Mouse (Mus musculus): ENCODE results near the gene Pakap.

Pakap gene

DNA sequence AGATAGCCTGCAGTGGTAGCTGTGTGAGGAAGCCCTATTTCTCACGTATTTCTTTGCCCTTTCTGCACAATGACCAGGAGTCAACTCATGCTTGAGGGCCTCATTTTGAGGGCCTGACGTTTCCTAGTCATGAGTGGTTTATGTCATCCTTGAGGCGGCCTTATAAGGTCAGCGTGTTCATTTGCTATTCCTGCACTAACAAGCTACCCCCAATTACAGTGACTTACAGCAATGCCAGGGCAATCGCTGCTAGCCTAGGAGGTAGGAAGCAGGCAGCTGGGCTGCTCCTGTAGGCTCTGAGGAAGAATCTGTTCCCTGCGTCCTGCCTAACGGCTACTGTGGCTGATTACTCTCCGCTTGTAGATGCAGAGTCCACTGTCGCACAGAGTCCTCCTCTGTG is 269.1 kb downstream of the Pakap start:
- DNase-seq (ENCODE audit: low read depth, low spot score) = no peak

DNA sequence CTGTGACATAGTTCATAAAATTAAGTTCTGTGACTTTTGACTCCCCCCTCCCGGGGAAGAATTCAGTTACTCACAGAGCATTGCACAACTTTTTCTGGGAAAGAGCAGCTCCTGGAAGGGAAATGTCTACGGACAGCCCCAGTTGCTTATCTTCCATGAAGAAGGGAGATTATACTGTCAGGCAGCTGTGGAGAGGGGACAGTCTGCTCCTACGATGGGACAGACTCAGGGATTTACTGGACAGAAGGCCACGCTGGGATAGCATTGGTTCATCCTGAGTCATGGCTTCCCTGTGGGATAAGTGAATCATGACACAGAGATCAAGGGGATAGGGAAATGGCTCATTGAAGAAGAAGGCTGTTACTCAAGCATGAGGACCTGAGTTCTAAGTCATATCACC is 271.4 kb downstream of the Pakap start:
- DNase-seq (ENCODE audit: low read depth, low spot score) = no peak

DNA sequence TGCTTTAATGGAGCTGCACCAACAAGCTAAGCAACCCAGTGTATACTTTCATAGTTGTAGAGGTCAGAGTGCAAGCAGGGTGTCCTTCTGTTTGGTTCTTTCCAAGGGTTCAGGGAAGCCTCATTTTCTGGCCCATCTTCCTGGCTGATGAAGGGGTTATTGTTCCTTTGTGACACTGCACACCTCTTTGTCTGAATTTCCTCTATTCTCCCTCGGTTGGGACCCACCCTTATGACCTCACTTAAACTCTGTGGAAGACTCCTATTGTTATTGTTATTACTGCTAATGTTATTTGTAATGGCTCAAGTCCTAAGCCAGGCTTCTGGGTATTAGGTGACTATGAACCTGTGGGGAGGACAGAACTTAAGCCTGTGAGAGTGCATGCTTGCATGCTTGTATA is 273.9 kb downstream of the Pakap start:
- no peak for DNase-seq (ENCODE audit: low read depth, low spot score)

DNA sequence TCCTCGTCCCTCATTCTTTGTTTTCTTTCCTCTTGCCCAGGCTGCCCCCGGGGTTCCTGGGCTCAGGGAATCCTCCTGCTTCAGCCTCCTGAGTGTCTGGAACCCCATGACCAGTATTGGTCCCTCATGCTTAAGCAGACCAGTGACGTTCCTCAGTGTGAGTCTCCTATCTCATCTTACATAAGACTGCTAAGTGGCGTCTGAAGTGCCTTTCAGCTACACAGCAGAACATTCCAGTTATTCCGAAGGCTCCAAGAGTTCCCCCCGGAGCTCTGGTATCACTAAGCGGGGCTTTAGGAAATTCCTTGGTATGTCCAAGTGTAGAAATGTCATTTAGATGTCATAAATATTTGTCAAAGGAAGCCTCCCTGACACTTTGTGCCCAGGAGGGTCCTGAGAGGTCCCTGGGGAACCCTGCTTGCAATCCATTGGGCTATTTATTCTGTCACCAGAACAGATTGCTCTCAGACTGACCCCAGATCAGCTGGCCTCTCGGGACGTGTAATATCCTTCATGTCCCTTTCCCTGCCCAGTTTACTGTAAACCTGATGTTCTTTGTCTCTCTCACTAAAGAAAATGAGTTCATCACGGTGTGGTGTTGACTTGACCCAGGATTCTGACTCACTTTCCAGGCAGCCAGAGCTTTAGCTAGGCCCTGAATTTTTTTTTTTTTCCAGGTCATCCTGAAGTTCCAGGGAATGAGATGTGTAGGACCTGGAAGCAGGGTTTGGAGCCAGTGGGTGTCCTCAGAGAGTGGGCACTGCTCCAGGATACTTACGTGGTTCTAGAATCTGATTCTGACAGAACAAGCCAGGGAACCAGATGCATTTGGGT is 274.7 kb downstream of the Pakap start:
- no peak for DNase-seq (ENCODE audit: low read depth, low spot score)

DNA sequence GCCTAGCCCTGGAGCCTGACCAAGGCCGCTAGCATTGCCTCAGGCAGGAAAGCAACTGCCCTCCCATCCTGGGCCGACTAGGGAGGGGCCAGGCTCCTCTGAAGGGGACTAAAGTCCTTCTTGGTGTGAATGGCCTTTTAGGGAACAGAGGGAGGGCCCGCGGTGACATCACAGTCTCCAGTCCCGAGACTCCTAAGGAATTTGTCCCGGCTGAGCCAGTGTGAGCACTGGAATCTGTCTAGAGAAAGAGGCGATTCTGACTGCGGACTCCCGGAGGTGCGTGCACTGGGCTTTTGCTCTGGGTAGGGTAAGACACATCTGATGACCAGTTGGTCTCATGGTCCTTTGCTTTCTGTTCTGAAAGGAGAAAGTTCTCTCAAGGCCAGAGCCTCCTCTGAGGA is 277.1 kb downstream of the Pakap start:
- DNase-seq (ENCODE audit: low read depth, low spot score) = no peak

DNA sequence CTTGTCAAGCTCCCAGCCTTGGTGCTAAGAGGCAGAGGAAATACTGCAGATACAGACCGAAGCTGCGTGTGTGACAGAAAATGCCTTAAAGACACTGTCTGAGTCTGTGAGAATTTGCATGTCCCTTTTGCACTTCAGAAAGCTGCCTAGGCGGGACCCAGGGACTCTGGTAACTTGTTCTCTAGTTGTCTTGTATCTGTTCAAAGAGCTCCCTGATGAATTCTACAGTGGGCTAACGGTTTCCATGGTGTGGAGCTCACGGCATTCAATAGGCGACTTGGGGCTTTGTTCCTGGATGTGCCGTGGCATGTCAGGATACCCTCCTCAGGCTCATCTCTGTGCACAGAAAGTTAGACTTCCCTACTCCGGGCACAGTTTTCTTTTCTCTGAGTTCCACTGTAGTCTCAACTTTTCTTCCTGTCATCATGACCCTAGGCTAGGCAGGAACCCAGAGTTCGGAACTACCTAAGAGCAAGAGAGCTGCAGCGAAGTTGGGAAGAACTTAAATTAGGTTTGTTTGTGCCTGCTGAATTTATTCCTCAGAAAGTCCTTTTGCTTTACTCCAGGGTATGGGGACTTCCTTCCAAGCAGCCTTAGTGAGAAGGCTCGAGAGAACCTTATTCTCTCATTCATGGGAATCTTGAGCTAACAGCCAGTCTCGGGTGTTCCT is 277.7 kb downstream of the Pakap start:
- no peak for DNase-seq (ENCODE audit: low read depth, low spot score)

DNA sequence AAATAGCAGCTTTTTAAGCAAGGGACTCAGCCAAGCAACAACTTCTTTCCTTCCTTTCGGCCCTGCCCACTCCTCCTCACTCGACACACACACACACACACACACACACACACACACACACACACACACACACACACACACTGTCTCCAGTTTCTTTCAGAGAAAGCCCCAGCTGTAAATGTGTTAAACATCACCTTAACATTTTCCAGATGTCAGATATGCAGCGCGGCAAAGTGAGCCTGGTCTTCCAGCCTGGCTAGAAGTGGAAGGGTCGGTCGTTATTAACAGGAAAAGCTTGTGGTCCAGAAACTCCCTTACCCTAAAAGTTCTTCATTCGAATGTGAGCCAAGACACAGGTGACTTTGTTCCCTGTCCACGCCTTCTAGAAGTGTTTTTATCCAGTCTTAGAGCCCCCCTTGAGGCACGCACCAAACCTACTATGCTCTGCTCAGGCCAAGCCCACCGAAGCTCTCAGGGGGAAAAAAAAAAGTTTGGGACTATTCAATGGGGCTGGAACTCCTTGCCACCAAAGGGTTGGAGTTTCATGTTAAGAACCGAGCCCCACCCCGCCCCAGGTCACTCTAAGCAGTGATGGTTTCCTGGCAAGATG is 278.5 kb downstream of the Pakap start:
- no peak for DNase-seq (ENCODE audit: low read depth, low spot score)

DNA sequence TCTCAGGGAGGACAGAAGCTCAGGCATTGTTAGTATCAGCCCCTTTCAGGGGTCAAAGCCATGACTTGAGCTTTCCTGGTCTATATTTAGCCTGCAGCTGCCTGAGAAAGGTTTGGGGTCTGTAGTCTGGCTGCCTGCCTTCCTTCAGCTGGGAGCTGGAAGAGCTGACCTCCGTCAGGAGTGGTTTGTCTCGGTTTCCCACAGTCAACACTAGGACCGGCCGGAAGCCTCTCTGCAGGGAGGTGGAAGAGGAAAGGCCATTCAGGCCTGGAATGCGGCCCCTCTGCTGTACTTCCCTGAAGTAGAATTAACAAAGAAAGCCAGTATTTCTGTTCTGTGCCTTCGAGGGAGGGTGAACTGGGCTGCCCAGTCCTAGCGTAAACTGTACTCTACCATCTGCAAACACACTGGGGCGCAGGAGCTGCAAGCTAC is 279.0 kb downstream of the Pakap start:
- no peak for DNase-seq (ENCODE audit: low read depth, low spot score)

DNA sequence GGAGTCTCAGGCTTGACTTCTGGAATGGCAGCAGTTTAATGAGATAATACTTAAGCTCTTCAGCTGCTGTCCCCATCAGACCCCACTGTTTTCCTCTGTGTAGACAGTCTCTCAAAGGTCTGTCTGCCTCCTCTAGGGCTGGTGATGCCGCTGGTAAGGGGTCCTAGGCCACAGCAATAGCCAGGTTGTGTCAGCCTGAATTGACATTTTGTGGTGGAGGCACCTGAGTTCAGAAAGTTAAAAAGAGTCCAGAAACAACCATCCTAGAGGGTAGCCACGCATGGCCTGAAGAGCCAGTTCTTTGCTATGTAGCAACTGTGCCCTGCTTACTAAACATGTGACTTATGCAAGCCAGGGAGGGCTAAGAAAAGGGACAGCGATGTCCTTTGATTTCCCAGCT is 279.7 kb downstream of the Pakap start:
- no peak for DNase-seq (ENCODE audit: low read depth, low spot score)

DNA sequence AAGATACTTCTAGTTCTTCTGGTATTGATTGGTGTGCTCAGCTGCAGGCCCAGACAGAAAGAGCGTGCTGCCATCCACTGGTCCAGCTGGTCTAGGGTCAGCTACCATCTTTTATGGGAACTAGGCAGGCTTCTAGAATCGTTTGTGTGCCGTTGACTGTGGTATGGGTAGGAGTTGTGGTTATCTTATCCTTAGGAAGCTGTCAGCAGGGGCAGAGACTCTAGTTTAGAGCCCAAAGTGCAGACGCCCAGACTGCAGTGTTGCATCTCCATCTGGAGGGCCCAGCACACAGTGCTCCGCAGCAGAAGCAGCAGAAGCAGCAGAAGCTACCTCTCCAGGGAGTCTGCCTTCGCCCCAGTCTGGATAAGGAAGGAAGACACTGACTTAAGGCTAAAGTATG is 281.5 kb downstream of the Pakap start:
- no peak for DNase-seq (ENCODE audit: low read depth, low spot score)

DNA sequence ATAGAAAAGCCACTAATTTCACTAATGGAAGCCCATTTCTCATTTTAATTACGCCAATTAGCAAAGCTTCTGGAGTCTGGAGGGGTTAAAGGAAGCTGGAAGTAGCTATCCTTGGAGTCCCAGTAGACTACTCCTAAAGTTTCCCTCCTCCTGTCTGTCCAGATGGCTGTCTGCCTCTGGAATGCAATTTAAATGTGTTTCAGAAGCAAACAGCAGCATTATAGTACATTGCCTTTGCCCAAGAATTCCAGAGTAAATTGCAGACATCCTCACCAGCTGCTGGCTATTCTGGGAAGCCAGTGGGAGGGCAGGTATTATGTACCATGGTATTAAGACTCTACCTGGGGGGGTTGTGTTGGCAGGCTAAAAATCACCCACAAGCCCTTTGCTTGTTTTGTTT is 283.8 kb downstream of the Pakap start:
- DNase-seq (ENCODE audit: low read depth, low spot score) = no peak

DNA sequence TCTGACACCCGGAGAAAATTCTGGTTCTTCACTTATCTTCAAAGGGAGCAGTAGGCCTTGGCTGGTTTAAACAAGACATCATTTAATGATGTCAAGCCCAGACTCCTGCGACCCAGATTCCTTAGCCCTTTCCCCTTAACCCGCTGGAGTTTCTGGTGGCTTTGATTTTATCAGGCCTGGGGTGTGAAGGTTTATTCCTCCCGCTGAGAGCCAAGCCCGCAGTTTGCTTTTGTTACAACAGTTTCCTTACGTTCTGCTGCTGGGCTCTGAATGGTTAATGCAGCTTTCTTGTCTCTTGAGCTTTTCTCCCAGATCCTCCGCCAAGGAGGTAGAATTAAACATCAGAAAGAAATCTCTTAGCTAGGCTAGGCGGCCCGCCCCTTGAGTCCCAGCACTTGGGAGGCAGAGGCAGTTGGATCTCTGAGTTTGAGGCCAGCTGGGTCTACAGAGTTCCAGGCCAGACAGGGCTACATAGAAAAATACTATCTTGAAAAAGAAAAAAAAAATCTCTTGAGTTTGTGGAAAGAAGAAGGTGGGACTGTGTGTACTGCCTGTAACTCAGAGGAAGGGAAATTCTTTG is 284.6 kb downstream of the Pakap start:
- no peak for DNase-seq (ENCODE audit: low read depth, low spot score)

DNA sequence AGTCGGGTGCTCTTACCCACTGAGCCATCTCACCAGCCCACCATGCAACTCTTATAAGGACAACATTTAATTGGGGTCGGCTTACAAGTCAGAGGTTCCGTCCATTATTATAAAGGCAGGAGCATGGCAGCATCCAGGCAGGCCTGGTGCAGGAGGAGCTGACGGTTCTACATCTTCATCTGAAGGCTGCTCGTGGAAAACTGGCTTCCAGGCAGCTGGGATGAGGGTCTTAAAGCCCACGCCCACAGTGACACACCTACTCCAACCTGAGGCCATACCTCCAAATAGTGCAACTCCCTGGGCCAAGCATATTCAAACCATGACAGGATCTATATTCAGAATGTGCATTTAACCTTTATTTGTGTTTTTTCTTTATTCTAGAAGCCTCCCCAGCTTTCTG is 286.2 kb downstream of the Pakap start:
- no peak for DNase-seq (ENCODE audit: low read depth, low spot score)

DNA sequence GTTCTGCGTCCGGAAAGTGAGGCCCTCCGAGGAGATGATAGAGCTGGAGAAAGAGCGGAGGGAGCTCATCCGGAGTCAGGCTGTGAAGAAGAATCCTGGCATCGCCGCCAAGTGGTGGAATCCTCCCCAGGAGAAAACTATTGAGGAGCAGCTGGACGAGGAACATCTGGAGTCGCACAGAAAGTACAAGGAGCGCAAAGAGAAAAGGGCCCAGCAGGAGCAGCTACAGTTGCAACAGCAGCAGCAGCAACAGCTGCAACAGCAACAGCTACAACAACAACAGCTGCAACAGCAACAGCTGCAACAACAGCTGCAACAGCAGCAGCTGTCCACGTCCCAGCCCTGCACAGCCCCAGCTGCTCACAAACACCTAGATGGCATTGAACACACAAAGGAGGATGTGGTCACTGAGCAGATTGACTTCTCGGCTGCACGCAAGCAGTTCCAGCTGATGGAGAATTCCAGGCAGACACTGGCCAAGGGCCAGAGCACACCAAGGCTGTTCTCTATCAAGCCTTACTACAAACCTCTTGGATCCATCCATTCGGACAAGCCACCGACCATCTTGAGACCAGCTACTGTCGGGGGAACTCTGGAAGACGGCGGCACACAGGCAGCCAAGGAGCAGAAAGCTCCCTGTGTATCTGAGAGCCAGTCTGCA is 287.4 kb downstream of the Pakap start:
- no peak for DNase-seq (ENCODE audit: low read depth, low spot score)

DNA sequence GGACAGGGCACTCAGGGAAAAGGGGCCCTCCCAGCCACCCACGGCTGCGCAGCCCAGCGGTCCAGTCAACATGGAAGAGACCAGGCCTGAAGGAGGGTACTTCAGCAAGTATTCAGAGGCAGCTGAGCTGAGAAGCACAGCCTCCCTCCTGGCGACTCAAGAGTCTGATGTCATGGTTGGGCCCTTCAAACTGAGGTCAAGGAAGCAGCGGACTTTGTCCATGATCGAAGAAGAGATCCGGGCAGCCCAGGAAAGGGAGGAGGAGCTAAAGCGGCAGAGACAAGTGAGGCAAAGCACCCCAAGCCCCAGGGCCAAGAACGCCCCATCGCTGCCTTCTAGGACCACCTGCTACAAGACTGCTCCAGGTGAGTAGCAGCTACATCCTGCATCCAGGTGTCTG is 288.7 kb downstream of the Pakap start:
- DNase-seq (ENCODE audit: low read depth, low spot score) = no peak

DNA sequence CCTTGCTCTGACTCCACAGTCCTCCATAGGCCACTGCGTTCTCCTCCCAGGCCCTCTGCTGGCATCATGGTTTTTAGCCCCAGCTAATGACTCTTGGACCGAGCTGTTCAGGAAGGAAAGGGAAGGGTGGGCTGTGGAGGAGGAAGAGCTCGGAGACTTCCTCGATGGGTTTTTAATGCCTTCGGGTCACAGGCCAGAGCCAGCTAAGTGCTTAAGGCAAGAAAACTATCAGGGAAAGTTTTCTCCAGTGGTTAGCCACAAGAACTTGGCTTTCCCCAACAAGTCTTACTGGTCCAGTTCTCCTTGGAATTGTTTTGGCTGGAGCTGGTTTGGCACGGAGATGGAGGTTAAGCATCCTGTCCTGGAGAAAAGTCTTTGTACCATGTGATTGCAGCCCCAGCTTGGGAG is 292.2 kb downstream of the Pakap start:
- no peak for DNase-seq (ENCODE audit: low read depth, low spot score)

DNA sequence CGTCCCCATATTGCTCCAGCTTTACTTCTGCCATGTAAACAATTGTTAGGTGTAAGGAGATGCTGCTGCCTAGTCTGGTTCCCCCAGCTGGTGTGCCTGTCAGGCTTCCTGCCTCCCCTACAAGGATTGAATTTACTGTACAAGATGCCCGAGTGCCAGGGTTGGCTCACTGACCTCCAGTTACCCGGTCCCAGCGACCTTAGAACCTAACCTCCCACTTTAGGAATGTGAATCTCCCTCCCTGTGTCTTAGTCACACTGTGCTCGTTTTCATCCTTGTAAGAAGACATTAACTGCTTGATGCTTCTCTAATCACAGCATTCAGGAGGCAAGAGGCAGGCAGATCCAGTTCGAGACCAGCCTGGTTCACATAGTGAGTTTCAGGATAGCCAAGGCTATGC is 293.2 kb downstream of the Pakap start:
- no peak for DNase-seq (ENCODE audit: low read depth, low spot score)

DNA sequence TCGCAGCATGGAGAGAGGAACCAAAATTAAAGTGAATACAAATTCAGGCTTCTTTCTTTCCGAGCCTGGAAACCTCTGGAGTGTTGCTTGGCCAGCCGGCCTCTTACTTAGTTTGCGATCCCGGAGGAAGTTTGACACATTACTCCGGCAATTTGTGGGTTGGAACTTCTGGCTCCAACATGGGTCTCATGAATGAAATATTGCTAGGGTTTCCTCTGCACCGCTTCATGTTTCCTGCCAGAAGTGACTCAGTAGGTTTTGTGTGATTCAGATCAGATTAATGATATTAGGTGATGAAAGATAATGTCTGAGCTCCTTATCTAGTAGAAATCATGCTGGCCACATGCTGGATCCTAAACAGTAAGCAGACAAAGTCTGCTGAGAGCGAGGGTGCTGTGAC is 293.9 kb downstream of the Pakap start:
- DNase-seq (ENCODE audit: low read depth, low spot score) = no peak

DNA sequence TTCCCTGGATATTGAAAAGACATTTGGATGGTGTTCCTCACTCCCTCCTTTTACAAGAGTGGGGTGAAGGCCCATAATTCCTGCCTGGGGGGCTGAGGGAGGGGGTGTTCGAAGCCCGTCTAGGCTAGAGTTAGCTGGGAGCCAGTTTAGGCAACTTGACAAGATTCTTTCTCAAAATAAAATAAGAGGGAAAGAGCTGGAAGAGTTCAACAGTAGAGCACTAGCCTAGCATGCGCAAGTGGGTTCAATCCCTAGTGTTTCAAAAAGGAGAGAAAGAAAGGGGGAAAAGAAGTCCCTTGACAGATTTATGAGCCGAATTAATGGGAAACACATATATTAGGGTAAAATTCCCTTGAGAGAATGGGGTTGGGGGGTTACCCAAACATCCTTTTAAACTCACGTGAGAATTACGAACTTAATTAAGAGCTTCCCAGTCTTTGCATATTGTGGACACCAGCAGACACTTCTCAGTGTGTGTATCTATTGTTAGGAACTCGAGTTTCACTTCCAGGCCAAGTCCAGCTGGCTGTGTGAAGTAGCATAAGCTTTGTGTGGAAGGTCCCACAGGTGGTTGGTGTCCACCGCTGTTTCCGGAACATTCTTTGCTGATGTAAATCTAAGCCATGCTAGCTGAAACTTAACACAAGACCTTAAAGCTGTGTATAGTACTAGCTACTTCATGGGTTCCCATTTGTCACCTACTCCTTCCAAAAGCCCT is 294.4 kb downstream of the Pakap start:
- no peak for DNase-seq (ENCODE audit: low read depth, low spot score)

DNA sequence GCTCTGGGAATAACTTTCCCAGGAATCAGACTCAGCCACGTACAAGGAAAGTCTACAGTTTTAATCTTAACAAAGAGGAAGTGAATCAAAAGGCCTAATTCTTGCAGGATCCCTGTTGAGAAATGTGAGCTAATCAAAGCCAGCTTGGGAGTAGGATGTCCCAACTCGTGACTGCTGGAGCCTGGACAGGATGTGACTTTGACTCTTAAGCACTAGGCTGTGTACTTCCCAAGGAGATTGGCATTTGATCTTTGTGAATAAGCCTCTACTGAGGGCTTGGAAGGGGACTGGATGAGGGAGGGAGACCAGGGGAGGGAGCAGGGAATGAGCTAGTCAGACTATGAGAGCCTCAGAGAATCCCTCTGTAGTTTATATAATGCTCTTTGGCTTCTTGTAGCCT is 298.1 kb downstream of the Pakap start:
- no peak for DNase-seq (ENCODE audit: low read depth, low spot score)

DNA sequence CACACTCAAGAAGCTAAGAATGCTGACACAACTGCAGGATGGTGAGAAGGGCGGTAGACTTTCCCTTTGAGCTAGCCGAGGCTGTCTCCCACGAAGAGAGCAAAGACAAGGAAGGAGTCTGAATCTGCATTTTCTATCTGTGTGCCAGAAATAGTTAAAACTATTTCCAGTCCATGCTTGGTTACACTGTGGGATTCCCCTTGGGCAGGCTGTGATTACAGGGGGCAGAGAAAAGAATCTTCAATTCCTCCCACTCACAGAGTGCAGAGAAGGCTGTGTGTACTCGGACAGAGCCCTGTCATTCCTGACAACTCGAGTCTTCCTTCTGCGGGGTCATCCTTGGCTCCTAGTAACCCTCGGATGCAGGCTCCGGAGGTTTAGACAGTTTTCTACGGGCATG is 299.0 kb downstream of the Pakap start:
- no peak for DNase-seq (ENCODE audit: low read depth, low spot score)
